Mouse (Mus musculus) lung, postnatal 0 days (tissue): ENCODE measurements around the gene Gm10563.

ENCODE experiments used
- CTCF ChIP-seq: IDR thresholded peaks from 2 replicates; pipeline ENCODE4 v1.5.1; 2016; ENCODE audit warnings: antibody characterized with exemption, mild to moderate bottlenecking
- EP300 ChIP-seq: IDR thresholded peaks from 2 replicates; pipeline ENCODE4 v1.6.1; 2016; ENCODE audit warnings: antibody characterized with exemption, mild to moderate bottlenecking, control low read depth

GRCm38 (mm10) chr4:155573876-155574275 is 71.3 kb downstream of the Gm10563 start:
- TF ChIP-seq CTCF (no peak), EP300 (no peak)
